Mouse (Mus musculus): Measurements from ENCODE around the gene Rsbn1.

GRCm38 (mm10) chr3:104006896-104007466, 93.1 kb downstream of the Rsbn1 start:
- TF ChIP-seq CTCF (IDR thresholded peaks at IDR 0.05; ENCODE audit: control insufficient read depth, insufficient read depth, low read length) (no peak), POLR2A (IDR thresholded peaks at IDR 0.05; ENCODE audit: borderline replicate concordance, control insufficient read depth, low read depth, low read length) (no peak)
